Mouse (Mus musculus) heart, postnatal 14 days (tissue): ENCODE measurements at regions not wholly inside any gene's neighbourhood (a gene's known extent, or its start where the extent isn't known, plus 50 kb on each side); places are given as distances from the start of the nearest gene placed in this dataset.

Experiments
- DNase-seq, 2 experiments: peaks; one replicate each; pipeline ENCODE4 v3.0.0; 2021 to 2022
- intact Hi-C: fragments of 180-260 bp; cut with DNase I; formaldehyde crosslinking; loops from one replicate; pipeline ENCODE4 v1.15.1; 2025

DNA sequence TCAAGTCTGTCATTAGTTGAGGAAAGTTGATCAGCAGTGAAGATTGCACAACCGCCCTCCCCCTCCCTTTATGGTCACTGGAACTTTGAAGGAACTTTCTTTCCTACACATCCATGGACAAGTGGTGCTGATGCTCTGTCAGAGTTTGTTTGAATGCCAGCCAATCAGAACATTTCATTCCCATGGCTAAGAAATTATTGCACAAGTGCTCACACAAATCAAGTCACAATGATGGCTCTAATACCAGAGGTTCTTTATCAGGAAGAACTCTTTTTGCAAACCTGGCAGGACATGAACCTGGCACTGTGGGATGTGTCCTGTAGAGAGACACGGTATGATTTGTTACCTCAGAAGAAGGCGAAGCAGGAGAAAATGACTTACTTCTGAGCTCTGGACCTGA is 54.3 kb upstream of the Spry2 start:
- DNase-seq = no peak
- intact Hi-C loops = no loop called here

DNA sequence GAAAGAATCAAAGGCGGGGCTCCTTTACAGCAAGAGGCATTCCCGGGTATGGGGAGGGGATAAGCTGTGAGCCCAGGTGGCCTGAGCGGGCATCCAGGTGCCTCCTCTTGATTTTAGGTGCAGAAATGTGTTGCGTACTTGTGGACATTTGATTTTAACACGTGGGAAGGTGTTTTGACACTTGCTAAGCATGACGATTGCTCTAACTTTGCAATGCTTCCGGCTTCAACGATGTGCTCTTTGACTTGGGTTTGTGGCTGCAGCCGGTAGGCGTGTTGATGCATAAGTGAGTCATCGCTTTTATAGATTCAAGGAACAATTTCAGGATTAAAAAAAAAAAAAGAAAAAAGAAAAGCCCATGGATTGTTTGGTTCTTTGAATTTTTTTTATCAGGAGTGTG is 58.5 kb upstream of the Spry2 start:
- DNase-seq = no peak
- intact Hi-C loops = no loop called here

DNA sequence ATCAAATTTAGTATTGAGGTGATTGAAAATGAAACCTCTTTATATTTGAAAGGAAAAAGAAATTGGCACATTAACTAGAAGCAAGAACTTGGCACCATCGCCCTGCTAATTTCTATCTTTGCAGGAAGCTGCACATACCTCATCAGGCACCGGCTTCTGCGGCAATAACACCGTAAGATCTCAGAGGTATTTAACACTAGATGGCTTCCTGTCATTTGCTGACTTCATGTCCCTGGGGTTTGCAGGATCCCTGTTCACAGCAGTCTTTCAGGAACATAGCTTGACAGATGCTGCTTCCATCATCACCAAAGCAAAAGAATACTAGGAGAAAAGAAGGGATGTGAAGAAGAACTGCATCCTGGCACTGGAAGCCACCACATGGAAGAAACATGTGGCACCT is 60.2 kb upstream of the Spry2 start:
- DNase-seq = no peak
- intact Hi-C loops = no loop called here

DNA sequence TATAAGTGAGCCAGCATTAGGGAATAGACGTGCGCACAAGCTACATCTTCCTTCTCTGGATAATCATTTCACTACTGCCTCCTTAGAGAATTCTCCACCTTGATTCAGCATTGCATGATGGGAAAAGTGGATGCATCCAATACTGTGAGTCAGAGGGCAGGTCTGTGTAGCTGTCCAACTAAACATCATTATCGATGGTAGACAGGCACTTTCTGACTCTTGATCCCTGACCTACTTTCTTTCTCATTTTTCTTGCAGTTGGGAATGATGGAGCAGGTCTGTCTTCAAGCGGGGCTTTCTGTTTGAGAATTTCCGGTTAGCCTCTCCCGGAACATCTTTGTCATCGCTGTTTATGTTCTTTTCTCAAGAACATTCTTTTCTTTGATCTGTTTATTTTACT is 61.4 kb upstream of the Spry2 start:
- intact Hi-C loops = no loop called here
- no peak for DNase-seq

DNA sequence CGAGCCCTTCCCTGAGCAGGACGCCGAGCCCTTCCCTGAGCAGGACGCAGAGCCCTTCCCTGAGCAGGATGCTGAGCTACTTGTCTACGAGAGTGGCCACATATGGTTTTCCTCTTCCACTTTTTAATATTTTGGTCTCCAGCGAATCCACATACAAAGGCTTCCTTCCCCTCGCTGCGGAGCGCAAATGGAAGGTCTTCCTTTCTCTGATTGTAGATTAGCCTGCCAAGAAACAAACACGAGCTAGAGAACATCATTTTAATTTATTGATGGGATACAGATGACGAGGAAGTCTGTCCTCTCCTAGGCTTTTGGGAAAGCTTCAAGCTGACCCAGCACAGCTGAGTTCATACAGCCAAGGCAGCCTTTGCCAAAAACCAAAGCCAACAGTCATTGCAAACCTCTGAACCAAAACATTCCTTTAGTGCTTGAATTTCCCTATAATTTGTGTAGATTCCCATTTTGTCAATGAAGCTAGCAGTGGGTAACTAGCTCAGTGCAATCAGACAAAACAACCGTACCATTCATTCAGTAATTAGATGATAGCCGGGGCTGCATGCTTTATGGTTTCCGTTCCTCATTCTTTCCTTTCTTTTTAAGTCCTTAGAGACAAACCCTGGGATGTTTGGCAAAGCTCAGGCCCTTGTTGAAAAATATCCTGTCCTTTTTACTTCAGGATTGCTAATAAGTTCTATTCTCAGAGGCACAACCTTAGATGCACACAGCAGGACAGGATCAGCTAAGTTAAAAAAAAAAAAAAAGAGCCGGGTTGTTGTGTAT is 83.1 kb upstream of the Spry2 start:
- DNase-seq = peak; percentile 32 to 34
- intact Hi-C loops = no loop called here

DNA sequence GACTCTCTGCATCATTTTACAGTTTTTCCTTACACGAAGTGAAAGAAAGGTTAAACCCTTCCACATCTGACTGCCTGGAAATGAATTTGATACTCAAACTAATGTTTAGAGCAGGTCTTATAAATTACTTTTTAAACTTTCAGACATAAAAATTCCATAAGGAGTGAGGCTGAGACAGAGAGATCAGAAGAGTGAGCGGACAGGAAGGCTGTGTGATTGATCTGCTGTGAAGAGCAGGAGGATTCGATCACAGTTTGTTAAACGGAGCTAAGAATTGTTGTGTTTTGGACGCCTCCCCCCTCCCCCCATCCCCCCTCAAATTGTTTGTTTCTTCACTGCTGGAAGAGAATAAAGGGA is 83.7 kb upstream of the Spry2 start:
- intact Hi-C loops = no loop called here
- DNase-seq = no peak

DNA sequence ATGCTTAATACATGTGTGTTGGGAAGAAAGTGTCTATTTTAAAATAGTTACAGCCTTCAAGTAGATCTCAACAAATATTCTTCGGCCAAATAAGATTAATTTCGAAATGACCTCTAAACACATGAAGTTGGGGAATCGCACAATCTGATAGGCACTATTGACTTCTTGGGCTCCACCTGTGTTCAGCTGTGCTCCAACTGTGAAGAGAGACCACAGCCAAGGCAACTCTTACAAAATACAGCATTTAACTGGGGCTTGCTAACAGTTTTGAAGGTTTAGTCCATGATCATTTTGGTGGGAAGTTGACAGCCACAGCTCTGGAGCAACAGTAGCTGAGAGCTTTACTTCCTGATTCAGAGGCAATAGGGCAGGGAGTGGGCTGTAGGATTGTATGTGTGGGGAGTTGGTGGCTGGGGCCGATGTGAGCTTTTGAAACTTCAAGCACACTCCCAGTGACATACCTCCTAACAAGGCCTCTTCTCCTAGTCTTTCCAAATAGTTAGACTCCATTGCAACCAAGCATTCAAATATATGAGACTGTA is 90.8 kb upstream of the Spry2 start:
- intact Hi-C loops = no loop called here
- DNase-seq = peak; percentile 16 to 19

DNA sequence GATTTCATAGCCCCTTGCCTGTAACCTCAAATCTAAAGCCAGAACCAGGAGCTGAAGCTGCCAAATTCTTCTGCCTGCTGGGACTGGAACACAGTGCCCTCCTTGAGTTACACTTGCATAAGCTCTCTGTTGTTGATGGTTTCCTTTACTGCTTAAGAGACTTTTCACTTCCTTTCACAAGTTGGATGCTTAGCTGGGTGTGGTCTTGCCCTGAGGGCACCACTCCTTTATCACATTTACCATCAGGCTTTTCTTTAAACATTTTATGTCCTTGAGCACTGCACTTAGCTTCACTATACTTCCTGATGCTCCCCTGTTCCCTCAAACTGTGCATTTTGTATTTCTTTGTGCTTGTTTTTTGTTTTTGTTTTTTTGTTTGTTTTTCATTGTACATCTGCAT is 92.1 kb upstream of the Spry2 start:
- DNase-seq = no peak
- intact Hi-C loops = no loop called here

DNA sequence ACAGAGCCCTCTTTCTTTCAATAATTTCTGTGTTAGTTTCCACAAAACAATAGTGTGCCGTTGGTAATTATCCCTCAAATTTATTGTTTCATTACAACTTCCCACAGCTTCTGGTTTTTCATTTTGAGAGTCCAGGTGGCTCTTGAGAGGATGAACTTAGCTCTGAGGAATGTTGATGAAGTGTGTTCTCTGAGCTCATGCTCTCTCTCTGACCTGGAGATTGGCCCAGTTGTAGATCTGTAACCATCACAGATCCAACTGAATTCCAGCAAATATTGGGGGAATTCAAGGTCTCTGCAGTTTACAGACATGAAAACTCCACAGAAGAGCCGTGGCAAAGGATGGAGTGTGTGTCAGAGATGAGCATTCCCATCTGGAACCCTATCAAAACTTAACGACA is 96.5 kb upstream of the Spry2 start:
- intact Hi-C loops = no loop called here
- DNase-seq = peak in 1 of 2 experiments; percentile 15

DNA sequence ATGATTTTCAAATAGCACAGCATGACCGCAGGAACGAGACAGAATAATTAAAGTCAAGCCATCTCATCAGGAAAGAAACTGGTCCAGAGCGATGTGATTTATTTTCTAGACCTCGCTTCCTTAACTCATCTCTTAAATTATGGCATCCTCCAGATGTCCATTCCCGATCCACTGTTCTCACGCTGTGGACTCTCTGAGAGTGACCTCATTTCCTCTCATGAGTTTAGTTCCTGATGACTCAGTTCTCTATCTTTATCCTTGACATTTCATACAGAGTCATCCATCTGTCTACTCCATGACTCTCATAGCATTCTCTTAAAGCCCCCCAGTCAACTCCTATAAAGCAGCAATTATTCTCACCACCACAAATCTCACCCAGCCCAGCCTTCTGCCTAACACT is 103.2 kb upstream of the Spry2 start:
- DNase-seq = no peak
- intact Hi-C loops = no loop called here

DNA sequence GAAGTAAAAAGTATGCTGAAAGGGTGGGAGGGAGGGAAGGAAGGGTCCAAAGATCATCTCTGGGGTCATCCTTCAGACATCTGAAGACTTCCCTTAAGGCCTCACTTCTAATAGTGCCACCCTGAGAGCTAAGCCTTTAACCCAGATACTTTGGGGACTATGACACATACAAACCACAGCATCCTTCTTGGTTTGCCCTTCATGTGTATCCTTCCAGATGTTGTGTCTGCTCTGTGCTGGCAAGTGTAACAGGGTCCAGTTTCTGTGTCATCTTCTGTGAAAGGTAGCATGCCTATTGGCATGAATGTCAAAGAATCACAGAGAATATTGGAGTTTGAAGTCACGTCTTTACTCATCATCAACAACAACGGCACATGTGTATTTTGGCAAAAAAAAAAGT is 98.2 kb upstream of the Trim52 start:
- no peak for DNase-seq
- intact Hi-C loops = no loop called here

DNA sequence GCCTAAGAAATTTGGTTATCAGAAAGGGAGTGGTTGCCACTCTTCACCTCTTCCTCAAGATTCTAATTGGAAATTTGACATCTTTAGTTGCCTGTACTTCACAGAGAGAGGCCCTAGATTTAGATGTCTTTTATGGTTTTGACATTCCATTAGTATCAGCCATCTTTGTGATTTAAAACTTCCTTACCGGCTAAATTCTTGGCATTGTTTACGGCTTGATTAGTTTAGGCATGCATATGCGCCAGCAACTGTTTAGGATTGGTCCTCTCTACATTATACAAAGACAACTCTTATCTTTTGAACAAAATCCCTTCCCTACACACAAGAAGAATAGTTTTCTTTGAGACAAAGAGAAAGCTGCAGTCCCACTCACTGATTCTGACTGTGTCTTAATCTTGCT is 97.0 kb upstream of the Trim52 start:
- no peak for DNase-seq
- intact Hi-C loops = no loop called here

DNA sequence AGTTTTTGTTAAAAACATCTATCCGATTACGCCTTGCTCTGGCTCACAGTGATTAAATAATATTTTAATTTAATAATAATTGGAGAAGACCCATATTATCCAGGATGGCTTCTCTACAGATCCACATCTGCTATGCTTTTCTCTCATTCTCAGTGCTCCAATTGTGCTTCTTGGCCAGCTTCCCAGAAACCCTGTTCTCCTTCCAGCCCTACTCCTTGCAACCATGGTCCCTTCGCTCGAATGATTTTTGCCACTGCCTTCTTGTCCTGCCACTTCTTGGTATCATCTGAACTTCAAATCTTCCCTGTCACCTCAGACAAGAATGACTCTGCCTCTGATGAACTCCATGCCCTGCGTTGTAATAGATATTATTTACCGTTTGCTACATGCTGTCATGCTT is 95.0 kb upstream of the Trim52 start:
- intact Hi-C loops = no loop called here
- DNase-seq = peak in 1 of 2 experiments; percentile 29

DNA sequence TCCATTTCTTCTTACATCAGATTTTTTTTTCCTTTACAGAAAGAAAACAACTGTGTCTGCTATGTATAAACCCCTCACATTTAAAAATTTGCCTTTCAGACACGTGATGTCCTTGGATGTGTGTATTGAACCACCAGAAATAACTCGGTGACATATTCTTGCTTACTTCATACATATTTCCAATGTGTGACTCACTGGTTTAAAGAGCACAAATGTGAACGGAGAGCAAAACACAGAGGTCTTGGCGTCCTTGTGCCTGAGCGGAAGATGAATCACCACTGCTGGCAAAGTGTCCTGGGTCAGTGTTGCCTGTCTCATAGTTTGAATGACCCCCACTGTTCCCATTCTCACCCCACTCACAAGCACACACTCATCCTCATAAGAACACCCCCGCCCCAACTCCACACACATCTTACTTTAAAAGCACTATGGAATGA is 94.0 kb upstream of the Trim52 start:
- peak; percentile 50 to 56 for DNase-seq
- intact Hi-C loops = no loop called here

DNA sequence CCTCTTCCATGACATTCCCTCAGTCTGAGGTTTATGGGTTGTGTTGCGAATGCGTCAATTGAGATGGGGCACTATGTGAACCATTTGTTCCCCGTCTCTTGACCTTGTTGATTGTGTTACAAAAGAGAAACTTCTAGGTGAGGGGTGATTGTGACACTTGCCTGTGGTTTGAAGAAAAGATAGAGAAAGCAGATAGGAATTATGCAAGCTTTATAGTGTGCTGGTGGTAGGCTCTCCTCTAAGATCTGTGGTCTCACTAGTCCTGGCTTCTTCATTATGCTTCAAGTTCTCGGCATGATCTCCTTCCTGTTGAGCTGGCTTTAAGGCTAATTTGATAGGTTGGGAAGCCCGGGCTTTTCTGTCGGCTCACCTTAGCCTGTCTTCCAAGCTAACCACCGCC is 83.2 kb upstream of the Trim52 start:
- intact Hi-C loops = loop anchor here (10.0 kb wide), 1 partner anchor 52 kb away; no protein-coding TSS in a partner anchor
- DNase-seq = no peak

DNA sequence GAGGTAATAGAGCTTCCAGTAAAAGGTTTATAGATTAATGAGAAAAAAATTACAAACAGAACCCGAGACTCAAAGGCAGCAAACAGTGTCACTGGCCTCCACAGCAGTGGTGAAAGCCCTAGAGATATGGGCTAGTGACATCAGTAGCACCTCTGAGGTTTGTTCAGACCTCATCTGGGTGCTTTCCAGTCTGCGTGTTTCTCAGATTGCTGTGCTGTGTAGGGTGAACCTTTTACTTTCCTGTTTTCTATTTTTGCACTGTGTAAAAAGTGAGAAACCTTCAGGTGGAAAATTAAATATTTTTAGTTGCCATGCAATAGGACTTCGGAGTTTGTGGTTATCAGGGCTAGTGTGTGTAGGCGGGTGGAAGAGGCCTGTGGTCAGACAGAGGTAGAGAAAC is 79.2 kb upstream of the Trim52 start:
- DNase-seq = no peak

DNA sequence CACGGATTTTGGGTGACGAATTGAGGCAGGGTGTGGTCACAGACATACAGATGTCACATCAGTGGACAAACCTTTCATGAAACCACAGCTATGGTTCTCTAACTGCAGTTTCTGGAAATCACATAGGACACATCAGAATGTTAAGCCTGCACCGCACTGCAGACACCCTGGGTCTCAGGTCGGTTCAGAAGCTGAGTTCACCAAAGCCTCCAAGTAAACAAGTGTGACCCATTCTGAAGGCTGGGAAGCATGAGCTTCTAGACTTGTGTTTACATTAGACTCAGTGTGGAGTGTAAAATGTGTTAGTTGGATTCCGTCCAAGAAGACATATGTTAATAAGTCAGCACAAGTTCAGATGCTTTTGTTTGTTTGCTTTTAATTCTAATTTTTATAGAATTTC is 78.3 kb upstream of the Trim52 start:
- intact Hi-C loops = loop anchor here (10.0 kb wide), 1 partner anchor 47 kb away; no protein-coding TSS in a partner anchor
- no peak for DNase-seq

More for the DNA sequence above, 79.2 kb upstream of the Trim52 start:
- intact Hi-C loops = loop anchor here (10.0 kb wide), 1 partner anchor 48 kb away; no protein-coding TSS in a partner anchor

DNA sequence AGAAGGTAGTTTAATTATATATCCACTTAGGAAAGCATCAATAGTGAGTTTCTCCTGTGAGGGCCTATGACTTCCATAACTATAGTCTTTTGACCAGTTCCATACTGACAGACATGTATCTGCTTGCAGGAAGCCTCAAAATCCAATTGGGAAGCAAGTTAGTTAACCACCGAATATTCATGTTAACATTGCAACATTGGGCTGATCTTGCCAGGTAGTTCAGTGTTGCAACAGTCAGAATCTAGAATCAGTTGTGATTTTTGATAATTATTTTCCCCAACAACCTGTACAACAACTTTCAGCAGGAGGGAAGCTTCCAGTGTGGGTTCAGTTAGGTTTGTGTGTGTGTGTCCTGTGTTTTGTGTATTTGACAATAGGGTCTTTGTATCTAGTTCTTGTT is 74.9 kb upstream of the Trim52 start:
- DNase-seq = no peak
- intact Hi-C loops = no loop called here

DNA sequence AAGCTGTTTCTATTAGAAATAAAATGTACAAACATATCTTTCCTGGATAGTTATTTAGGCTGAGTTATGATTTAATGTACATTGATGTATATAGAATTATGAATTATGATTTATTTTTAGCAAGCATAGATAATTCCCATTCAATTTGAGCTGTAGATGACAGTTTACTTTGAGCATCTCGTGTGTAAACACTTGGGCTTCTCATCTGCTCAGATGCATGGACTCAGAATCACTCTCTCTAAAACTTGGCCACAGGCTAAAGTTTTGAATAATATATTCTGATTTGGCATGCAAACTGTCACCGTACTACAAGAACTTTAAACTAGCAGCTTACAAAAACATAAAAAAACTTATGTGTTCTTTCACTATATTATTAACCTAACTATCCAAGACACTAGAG is 72.2 kb upstream of the Trim52 start:
- intact Hi-C loops = no loop called here
- DNase-seq = no peak

DNA sequence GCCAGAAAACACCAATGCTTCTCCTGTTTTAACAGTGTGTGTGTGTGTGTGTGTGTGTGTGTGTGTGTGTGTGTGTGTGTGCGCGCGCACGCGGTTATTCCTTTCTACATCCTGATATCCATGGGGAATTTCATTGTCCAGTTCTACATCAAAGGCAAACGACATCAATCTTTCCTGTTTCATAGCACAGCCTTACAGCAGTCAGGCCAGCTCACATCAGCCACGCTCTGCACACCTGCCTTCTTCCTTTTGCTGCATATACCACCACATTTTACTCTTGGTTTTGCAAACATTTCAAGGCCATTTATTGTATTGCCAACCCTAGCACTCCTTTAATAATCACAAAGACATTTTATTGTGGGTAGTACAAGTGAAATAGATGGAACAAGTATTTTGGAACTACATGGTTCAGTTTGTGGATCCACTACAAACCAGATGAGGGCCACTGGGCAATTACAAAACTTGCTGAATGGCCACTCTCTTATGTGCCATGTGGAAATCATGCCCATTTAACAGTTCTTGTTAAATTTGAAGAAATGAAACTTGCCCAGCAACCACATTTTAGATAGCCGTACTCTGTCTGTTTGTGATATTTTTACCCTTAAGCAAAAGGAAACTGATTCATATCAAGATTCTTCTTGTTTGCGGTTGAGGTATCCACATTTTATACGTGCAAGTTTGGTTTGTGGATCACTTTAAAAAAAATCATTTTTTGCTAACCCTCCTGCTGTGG is 70.9 kb upstream of the Trim52 start:
- intact Hi-C loops = no loop called here
- no peak for DNase-seq

DNA sequence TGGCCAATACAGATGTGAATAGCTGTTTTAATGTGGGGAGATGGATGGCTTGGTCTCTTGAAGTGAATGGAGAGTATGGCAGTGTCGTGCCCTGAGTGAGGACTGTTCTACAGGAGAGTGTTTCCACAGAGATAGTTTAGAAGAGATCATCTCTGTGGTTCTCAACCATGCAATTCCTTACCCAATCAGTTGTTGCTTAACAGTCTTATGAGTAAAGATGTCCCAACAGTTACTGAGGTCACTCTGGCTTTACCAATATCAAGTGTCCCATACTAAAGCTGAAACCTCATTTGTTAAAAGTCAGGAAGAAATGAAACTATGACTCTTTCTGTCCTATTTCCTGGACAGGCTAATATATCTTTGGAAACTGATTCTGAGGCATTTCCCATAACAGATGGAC is 61.7 kb upstream of the Trim52 start:
- DNase-seq = no peak
- intact Hi-C loops = no loop called here

DNA sequence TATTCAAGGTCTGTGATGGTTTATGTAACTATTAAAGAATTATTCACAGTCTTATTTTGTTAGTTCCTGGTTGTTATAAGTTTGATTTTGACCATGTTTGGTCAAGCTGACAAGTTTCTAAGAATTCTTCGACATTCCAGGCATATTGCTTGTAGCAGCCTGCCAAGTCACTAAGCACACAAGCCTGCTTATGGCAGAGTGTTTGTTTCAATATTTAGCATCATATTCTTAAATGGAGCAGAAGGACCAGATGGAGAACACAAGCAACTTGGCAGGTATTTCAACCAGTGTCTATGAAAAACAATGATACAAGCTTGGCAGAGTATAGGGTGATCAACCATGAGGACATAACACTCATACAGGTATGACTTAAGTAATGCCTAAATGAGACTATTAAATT is 55.8 kb upstream of the Trim52 start:
- no peak for DNase-seq
- intact Hi-C loops = no loop called here
